ENCODE assay signal across 41 mouse cellular contexts in genomic region chr2:126252211-126252610, GRCm38 (mm10). TPM values are rescaled to one million over a fixed set of nuclear protein-coding genes. Genes with fewer than 3 reads are reported as not detected.
"Had no signal": no experiment of that assay in that cellular context is flagged by ENCODE, and none has a peak within 500 bp of the region (broad histone marks: within the 10 kb centered on the region; RNA-seq: fewer than 3 reads in every experiment).

No protein-coding gene starts in this region.

- H3K4me2 ChIP-seq: heart, embryonic 11.5 days; heart, embryonic 13.5 days; heart, embryonic 15.5 days; hindbrain, embryonic 12.5 days; hindbrain, embryonic 14.5 days; intestine, embryonic 15.5 days; kidney, embryonic 15.5 days; limb, embryonic 13.5 days; limb, embryonic 15.5 days; liver, embryonic 13.5 days; liver, embryonic 15.5 days had no signal

- H3K4me1 ChIP-seq: heart, embryonic 13.5 days; heart, embryonic 15.5 days; hindbrain, embryonic 10.5 days; hindbrain, embryonic 12.5 days; intestine, embryonic 15.5 days; kidney, embryonic 15.5 days; limb, embryonic 13.5 days; limb, embryonic 15.5 days; liver, embryonic 13.5 days; liver, embryonic 15.5 days had no signal

- H3K27ac ChIP-seq: gastrocnemius, adult 2 months; heart, embryonic 13.5 days; heart, embryonic 15.5 days; hindbrain, embryonic 10.5 days; hindbrain, embryonic 12.5 days; hindbrain, embryonic 14.5 days; intestine, embryonic 15.5 days; kidney, embryonic 15.5 days; kidney, postnatal 0 days; limb, embryonic 13.5 days; limb, embryonic 15.5 days; liver, embryonic 13.5 days; liver, embryonic 15.5 days had no signal

- H3K36me3 ChIP-seq: heart, embryonic 13.5 days; heart, embryonic 15.5 days; hindbrain, embryonic 10.5 days; hindbrain, embryonic 12.5 days; intestine, embryonic 15.5 days; kidney, embryonic 15.5 days; limb, embryonic 13.5 days; limb, embryonic 15.5 days; liver, embryonic 13.5 days; liver, embryonic 15.5 days had no signal

- H3K27me3 ChIP-seq: heart, embryonic 13.5 days; heart, embryonic 15.5 days; hindbrain, embryonic 12.5 days; intestine, embryonic 15.5 days; kidney, embryonic 15.5 days; limb, embryonic 13.5 days; limb, embryonic 15.5 days; liver, embryonic 13.5 days; liver, embryonic 15.5 days had no signal

- H3K9ac ChIP-seq: heart, embryonic 13.5 days; heart, embryonic 15.5 days; hindbrain, embryonic 12.5 days; hindbrain, embryonic 14.5 days; intestine, embryonic 15.5 days; kidney, embryonic 15.5 days; limb, embryonic 13.5 days; limb, embryonic 15.5 days; liver, embryonic 13.5 days; liver, embryonic 15.5 days had no signal

- DNase-seq: gastrocnemius, adult 2 months; gastrocnemius, postnatal 10 days; gastrocnemius, postnatal 25 days; heart, adult 18-20 months; heart, postnatal 14 days; heart, postnatal 36 days; kidney, adult 11 months; kidney, adult 2 months; kidney, adult 9 months; kidney, postnatal 14 days; kidney, postnatal 36 days; layer of hippocampus, adult 9-11 months; layer of hippocampus, postnatal 36 days; left cerebral cortex, postnatal 4 days; liver, embryonic 13.5 days had no signal

- ATAC-seq: hindbrain, embryonic 16.5 days; inflammation-experienced regulatory T-cells, adult 6 months; intestine, embryonic 15.5 days had no signal

- H3K4me3 ChIP-seq: gastrocnemius, adult 2 months; heart, embryonic 13.5 days; heart, embryonic 15.5 days; hindbrain, embryonic 10.5 days; hindbrain, embryonic 12.5 days; intestine, embryonic 15.5 days; kidney, embryonic 15.5 days; limb, embryonic 13.5 days; limb, embryonic 15.5 days; liver, embryonic 13.5 days; liver, embryonic 15.5 days had no signal

- H3K9me3 ChIP-seq: heart, embryonic 13.5 days; heart, embryonic 15.5 days; hindbrain, embryonic 10.5 days; hindbrain, embryonic 12.5 days; intestine, embryonic 15.5 days; kidney, embryonic 15.5 days; limb, embryonic 13.5 days; limb, embryonic 15.5 days; liver, embryonic 13.5 days; liver, embryonic 15.5 days had no signal

RNA-seq across cellular contexts. Expression of gene Gm17555, which starts 37.3 kb away (rescaled TPM):
- total RNA-seq: gastrocnemius, adult 2 months; gastrocnemius, postnatal 10 days; gastrocnemius, postnatal 25 days; gastrocnemius, postnatal 4 days; heart, adult 18-20 months; heart, postnatal 14 days; heart, postnatal 36 days; layer of hippocampus, adult 18-20 months; layer of hippocampus, adult 8-10 months; layer of hippocampus, postnatal 14 days; layer of hippocampus, postnatal 36 days; left cerebral cortex, adult 18-20 months; left cerebral cortex, adult 8-10 months; left cerebral cortex, postnatal 10 days; left cerebral cortex, postnatal 25 days; left cerebral cortex, postnatal 4 days; liver, adult 2 months had no signal
- polyA plus RNA-seq: heart, embryonic 11.5 days; heart, embryonic 13.5 days; heart, embryonic 15.5 days; heart, postnatal 0 days; hindbrain, embryonic 10.5 days; hindbrain, embryonic 12.5 days; hindbrain, embryonic 14.5 days; hindbrain, embryonic 16.5 days; inflammation-experienced regulatory T-cells, adult 6 months; intestine, embryonic 15.5 days; kidney, adult 2 months; kidney, embryonic 15.5 days; kidney, postnatal 0 days; large intestine, adult 2 months; limb, embryonic 11.5 days; limb, embryonic 13.5 days; limb, embryonic 15.5 days; liver, adult 2 months; liver, embryonic 13.5 days; liver, embryonic 15.5 days had no signal
